Mouse (Mus musculus): Measurements from ENCODE around the gene Sptssa.

Gene Sptssa

GRCm38 (mm10) chr12:54655292-54656038 lies 908 bp downstream of the Sptssa start:
- DNase-seq (ENCODE audit: extremely low spot score, low spot score): peak; percentile 15

GRCm38 (mm10) chr12:54654741-54655140 lies 1.6 kb downstream of the Sptssa start:
- DNase-seq (ENCODE audit: extremely low spot score, low spot score): no peak

GRCm38 (mm10) chr12:54654141-54654540 lies 2.2 kb downstream of the Sptssa start:
- DNase-seq (ENCODE audit: extremely low spot score, low spot score): no peak

- no peak for DNase-seq (ENCODE audit: extremely low spot score, low spot score)
These were observed 4.0 kb downstream of the Sptssa start for GRCm38 (mm10) chr12:54652346-54652745.

DNA sequence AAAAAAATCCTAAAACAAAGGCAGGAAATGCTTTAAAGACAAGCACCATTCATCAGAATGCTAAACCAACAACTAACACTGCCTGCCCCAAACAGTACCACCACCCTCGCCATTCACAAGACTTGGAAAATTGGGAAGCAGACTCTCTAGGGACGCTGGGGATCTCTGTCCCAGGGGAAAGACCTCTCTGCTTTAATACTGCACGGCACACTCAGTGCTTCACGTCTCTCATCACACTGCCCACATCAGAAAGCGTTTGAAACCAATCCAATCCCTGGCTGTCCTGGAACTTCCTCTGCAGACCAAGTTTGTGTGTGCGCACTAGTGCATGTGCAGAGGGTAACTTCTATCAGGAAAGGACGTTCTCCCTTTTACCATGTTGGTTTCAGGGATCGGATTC lies 4.6 kb downstream of the Sptssa start:
- no peak for DNase-seq (ENCODE audit: extremely low spot score, low spot score)

- no peak for DNase-seq (ENCODE audit: extremely low spot score, low spot score)
These were observed 5.2 kb downstream of the Sptssa start for GRCm38 (mm10) chr12:54651158-54651557.

DNA sequence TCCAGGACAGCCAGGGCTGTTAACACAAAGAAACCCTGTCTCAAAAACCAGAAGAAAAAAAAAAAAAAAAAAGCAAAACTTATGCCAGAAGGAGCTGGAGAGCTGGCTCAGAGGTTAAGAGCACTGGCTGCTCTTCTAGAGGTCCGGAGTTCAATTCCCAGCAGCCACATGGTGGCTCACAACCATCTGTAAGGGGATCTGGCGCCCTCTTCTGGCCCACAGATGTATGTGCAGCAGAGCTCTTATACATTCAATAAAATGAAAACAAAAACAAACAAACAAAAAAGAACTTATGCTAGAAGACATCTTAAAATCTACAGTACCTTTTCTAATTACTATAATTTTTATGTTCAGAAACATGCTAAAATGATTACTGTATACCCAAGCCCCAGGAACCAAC lies 11.4 kb downstream of the Sptssa start:
- DNase-seq (ENCODE audit: extremely low spot score, low spot score): no peak

DNA sequence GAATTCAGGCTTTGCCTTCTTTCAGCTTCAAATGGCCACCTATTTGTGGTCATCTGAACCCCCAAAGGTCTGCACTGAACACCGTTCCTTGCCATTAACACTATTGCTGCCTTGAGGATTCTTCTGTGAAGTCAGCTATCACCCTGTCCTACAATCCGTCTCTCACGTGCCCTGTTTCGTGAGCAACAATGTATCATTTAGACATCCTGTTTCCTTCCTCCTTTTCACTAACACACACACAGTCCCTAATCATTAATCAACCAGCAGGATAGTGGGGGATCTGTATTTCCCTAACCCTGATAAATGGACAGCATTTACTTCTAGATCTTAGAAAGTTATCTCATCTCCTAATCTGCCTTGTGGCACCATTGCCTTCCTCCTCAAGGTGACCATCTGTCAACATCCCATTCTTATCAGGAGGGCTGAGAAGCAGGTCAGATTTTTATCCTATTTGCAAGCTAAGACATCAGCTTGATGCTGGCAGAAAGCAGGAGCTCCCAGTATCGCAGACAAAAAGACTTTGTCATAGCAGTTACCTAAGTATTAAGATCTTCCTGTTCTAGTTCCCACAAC lies 13.0 kb downstream of the Sptssa start:
- no peak for DNase-seq (ENCODE audit: extremely low spot score, low spot score)

DNA sequence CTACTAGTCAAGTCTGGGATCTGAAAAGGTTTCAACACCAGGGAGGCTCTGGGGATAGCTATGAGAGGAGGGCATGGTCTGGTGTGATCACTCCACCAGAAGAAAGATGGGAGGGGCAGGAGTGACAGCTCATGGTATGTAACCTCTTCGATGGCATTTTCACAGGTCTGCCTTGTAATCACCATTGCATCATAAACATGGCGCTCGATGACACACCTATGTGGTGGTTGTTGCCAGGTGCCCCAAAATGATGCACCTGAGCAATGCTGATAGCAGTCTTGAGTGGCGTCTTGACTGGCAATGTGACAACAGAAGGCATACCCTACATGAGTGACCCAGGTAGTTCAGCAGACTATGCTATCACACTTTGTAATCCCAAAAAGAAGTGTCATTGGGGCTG lies 15.0 kb downstream of the Sptssa start:
- no peak for DNase-seq (ENCODE audit: extremely low spot score, low spot score)

GRCm38 (mm10) chr12:54640259-54640658 lies 16.1 kb downstream of the Sptssa start:
- no peak for DNase-seq (ENCODE audit: extremely low spot score, low spot score)

GRCm38 (mm10) chr12:54637033-54637432 lies 19.3 kb downstream of the Sptssa start:
- no peak for DNase-seq (ENCODE audit: extremely low spot score, low spot score)

GRCm38 (mm10) chr12:54632141-54632540 lies 24.2 kb downstream of the Sptssa start:
- no peak for DNase-seq (ENCODE audit: extremely low spot score, low spot score)

DNA sequence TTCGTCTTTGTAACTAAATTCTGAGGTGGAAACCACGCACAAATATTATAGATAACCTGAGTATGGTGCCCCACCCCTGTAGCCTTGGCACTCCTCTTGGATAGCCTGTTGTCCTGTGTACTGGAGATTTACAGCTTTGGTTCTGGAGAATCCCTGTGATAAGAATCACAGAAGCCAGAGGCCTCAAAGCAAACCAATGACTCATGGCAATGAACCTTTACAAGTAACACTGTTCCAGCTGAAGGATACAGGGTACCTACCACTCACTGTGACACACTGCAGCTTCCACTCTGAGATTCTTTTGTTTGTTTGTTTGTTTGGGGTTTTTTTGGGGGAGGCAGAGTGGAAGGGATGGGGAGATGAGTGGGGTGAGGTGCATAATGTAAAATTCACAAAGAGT lies 34.4 kb downstream of the Sptssa start:
- no peak for DNase-seq (ENCODE audit: extremely low spot score, low spot score)

GRCm38 (mm10) chr12:54620042-54620705 lies 36.2 kb downstream of the Sptssa start:
- DNase-seq (ENCODE audit: extremely low spot score, low spot score): no peak

DNA sequence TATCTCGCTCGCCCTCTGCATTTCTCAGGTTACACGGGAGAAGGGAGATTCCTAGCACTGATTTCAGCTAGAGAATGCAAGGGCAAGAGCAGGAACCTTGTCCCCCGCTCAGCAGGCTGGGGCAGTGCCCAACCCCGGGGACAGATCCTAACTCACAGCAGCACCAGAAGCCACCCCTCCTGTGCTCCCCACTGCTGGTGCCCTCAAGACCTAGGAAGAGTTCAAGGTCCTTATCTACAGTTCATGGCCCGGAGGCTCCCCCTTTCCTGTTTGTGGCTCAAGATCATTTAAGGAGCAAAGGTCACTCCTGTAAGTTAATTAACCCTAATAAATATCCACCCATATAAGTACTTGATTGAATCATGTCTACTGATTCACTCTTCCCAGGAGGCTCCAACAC lies 47.4 kb downstream of the Sptssa start:
- DNase-seq (ENCODE audit: extremely low spot score, low spot score): no peak

- DNase-seq (ENCODE audit: extremely low spot score, low spot score): no peak
These were observed 51.2 kb downstream of the Sptssa start for GRCm38 (mm10) chr12:54605203-54605602.

DNA sequence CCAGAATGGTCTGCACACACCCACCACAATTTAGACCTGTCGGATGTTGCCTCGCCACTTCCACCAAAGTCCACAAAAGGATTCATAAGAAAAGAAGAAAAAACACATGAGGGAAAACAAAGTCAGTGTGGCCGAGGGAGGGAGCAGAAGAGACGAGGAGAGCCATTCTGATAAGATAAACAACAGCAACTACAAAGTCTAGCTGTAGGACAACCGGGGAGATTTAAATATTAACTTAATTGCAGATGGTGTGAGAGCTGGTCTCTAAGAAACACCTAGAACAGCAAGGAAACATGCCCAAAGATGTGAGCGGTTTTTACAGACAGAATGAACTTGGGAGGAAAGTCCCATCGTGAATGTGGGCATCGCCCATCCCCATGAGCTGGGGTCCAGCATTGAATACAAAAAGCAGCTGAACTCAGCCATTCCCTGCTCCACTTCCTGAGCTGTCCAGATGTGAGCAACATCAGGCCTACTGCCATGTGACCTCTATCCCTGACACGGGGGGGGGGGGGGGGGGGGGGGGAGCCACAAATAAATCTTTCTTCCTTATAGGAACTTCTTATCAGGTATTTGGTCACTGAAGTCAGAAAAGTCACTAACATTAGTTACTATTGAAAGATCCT lies 52.7 kb downstream of the Sptssa start:
- DNase-seq (ENCODE audit: extremely low spot score, low spot score): no peak

- DNase-seq (ENCODE audit: extremely low spot score, low spot score): no peak
These were observed 55.9 kb downstream of the Sptssa start for GRCm38 (mm10) chr12:54600482-54600881.

DNA sequence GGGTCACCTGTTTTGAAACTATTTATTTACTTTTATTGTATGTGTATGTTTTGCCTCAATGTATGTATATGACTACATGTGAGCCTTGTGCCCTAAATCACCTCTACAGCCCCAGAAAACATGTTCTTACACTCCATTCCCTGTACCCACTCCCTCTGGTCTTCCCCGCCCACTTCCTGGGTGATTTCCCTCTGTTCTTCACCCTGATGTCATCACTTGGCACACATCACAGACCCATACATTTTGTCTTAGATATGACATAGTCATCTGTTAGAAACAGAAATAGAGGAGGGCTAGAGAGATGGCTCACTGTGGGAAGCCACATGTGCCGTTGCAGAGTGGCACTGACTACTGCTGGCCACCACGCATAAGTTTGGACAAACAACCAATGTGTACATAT lies 58.0 kb downstream of the Sptssa start:
- no peak for DNase-seq (ENCODE audit: extremely low spot score, low spot score)

GRCm38 (mm10) chr12:54596715-54597114 lies 59.7 kb downstream of the Sptssa start:
- no peak for DNase-seq (ENCODE audit: extremely low spot score, low spot score)

Data from neural tube, embryonic 10.5 days (tissue).